Mouse (Mus musculus) WW6 (cell line): Measurements from ENCODE around the gene Cadps2.
A peak's percentile ranks its signal among the peaks of the same experiment; 100 is the strongest.

ENCODE experiments used
- DNase-seq: peaks from one replicate; pipeline ENCODE4 v3.0.0-alpha.2; 2013; ENCODE audit warnings: low read depth, low spot score

The Cadps2 gene

DNA sequence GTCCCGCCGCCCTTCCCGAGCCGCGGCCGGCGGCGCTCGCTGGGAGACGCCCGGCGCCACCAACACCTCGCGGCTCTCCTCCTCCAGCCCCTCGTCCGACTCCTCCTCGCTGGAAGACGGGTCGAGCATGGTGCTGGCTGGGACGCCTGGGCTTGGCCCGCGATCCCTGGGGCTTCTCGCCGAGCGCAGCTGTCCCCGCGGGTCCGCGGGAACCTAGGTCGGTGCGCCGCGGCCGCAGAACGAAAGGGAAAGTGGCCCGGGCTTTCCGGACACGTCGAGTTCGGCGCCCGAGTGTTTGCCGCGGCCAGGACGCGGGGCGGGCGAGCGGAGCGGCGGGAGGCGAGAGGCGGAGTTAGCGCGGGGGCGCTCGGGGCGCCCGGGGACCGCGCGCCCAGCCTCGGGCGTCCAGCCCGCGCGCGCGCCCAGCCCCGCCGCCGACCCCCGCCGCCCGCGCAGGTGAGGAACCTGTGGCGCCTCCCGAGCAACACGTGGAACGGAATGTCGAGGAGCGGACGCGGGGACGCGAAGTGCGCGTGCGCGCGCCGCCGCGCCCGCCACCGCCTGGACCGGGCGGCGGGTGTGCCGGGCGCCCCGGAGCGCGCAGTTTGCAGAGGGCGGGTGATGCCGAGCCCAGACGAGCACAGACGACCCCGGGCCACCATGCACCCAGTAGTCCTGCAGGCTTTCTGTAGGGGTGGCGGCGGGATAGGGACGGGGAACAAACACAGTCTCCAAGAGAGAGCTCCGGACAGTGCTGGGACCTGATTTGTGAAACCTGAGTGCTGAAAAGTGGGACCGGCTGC lies at the start of gene Cadps2:
Gene Cadps2, minus strand, starts transcription at position 413 of the 803 bp plus-strand sequence.
- no peak for DNase-seq

DNA sequence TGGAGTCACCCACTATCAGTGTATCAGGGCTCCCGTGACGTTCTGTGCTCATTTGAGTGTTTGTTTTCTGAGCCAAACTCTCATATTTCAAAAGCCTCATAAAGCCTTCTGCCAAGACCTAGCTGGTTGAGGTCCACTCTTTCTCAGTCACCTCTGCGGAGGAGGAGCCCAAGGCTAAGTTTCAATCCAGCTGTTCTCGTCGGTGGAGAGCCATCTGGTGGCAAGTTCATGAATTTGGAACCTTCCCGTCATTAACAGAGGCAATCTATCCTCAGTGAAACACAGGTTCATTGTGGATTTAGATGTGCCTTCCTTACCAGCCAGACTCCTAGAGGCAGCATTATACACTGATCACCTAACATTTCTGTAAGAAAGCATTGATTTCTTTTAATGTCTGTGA lies 47.2 kb upstream of the Cadps2 start:
- peak; percentile 16 for DNase-seq

DNA sequence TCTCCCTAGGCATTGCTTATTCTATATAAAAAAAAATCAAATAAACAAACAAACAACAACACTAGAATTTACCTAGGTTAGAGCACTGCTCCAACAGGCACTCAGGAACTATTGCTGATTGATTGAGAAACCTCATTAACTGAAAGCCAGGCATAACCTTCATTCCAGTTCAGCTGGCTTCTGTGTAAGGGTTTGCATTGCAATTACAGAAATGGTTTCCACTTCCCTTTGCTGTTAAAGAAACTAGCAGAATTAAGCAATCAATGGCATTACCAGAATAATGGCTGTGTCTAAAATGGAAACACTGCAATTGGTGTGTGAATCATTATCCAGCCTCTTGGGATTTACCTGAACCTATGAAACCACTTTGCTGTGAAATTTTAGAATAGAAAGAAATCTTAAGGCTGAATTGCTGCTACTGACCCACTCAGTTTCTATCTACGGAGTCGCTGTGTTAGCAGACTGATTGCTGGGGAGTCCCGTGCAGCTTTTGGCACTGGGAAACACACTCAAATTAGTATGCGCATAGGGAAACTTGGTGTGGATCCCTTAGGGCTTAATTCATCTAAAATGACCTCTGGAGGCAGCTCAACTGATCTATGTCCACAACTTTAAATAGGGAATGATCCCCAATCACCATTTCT lies 37.7 kb upstream of the Cadps2 start:
- no peak for DNase-seq

DNA sequence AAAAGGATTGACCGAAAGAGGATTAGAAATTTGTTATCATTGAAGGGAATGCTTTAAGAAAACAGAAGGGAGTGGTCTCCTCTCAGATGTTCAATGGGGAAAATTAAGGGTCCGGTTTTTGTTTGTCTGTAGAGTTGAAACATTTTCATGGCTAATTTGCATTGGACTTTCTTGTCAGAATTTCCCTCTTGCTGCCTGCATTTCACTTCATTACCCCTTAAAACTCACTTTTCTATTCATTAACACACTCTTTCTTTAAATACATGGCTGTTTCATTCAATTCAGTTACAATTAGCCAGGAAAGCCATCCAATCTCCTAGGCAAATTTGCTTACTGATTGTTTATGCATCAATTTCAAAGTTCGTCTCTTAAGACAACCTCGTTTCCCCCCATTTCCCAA lies 37.1 kb upstream of the Cadps2 start:
- no peak for DNase-seq

DNA sequence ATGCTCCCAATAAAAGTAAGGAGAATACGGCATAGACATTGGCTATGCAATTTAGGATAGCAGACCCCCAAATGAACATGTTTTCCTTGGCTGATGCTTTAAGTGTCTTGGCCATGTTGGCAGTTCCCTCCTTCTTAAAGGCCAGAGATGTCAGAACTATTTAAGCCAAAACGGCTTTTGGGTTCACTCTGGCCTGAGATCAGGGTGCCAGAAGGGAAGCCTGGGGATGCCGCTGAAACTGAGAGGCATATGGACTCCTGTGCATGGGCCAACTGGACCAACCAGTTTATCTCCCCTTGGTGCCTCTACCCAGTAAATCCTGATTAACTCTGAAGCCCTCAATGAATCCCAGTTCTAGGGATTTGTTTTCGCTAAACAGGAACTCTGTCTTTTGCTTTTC lies 34.6 kb upstream of the Cadps2 start:
- DNase-seq = no peak

DNA sequence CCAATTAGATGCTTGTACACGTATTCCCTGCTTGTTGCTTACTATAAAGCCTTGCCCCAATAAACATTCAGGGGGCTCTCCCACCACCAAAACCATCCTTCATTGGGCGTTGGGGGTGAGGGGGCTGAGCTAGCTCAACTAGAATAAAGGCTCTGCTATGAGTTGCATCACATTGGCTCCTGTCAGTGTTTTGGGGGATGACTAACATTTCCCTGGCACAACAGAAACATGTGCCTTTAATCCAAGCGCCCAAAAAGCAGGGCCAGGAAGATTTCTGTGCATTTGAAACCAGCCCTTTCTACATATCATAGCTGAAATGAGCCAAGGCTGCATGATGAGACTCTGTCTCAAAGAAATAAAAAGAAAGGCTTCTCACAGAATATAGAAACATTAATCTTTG lies 34.0 kb upstream of the Cadps2 start:
- DNase-seq = no peak

DNA sequence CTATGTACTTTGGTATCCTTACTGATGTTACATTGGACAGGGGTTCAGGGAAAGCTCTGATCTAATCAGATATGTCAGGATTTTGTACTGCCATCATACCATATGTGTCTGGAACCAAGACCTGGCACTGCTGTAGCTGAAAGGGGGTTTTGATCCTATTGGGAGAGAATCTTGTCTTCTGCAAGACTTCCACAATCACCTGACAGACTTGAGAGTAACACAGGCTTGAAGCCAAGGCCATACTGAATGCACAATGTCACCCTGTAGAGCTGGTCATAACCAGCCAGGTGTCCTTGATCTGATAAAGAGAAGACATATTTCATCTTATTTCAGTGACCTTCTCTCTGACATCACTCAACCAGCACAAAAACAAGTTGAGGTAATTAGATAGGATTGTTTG lies 30.8 kb upstream of the Cadps2 start:
- no peak for DNase-seq

DNA sequence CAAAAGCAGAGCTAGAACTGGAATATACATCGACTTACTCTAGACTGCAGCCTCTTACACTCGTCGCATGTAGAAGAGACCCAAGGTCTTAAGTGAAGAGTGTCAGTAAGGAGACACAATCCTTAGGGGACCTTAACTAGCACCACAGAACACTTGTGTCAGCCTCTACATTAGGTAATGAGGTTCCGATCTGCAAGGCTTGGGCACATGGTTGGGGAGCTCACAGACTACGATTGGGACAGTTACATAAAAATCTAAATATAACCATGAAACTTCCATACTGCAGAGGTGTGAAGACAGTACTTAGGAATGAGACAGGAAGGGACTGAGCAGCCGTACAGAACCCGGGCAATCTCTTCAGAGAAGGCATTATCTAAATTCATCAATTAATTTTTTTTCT lies 27.1 kb upstream of the Cadps2 start:
- no peak for DNase-seq

DNA sequence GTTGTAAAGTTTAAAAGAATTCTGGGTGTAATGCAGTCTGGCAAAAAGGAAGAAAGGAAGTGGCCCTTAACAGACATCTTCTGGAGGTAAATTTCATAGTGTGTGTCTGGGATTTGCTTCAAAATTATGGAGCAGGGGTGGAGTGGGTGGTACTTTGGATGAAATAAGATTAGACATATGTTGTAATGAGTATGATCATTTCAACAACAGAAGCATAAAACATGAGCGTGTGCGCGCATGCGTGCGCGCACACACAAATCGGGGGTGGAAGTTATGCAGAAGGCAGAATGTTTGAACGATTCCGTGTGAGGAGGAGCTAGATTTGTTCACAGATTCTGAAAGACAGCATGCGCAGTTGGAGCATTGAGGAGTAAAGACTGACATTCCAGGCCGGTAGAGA lies 14.2 kb upstream of the Cadps2 start:
- no peak for DNase-seq

DNA sequence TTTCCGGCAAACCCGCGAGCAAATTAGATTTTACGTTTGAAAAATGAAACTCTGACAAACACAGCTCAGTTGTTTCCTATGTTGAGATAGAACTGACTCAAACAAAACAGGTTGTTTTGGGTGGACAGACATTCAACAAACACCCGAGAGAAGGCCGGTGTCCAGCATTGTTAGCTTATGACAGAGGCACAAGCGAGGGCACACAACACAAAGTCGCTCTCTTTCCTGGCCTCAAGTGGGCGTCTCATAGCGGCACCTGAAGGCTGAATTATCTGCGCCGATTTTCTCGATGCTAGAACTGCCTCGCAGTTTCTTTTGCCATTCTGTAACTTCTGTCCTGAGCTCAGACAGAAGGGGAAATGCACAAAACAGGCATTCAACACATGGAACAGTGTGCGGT lies 780 bp upstream of the Cadps2 start:
- no peak for DNase-seq

DNA sequence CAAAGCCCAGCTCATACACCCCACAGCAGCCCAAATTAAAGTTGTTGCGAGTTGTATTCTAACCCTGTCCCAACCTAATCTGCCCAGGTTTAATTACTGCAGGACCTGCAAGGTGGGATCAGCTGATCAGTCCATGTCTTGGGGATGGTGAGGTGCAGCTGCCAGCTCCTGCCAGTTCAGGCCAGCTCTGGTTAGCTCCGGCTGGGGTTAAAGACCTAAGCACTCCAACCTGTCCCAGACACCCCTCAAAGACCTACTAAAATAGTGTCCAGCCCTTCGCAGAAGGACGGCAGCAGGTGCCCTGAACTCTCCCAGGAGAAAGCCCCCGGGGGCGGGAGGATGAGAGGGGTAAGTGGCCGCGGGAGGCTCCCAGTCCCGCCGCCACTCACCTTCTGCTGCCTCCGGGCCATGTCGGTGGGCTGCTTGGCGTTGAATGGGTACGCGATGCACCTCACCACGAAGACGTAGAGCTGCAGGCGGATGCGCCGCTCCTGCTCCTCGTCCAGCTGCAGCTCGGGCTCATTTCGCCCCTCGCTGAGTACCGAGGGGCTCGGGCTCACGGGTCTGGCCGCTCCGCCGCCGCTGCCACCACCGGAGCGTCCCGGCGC lies 716 bp downstream of the Cadps2 start:
- no peak for DNase-seq

DNA sequence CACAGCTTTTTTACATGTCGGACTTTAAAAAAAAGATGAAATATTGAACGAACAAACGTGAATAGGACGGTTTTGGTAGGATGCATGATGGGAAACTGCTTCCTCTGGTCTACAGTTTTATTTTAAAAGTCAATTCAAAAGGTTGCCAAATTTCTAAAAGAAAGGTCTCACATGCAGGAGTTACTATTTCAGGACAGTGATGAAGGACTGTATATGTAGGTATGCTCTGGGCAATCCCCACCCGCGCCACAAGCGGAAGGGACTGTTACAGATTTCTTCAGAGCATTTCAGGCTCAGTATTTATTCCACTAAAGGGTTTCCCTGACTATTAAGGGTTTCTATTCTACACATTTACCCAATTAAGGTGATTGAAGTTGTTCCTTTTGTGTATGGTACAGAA lies 1.6 kb downstream of the Cadps2 start:
- DNase-seq = no peak

DNA sequence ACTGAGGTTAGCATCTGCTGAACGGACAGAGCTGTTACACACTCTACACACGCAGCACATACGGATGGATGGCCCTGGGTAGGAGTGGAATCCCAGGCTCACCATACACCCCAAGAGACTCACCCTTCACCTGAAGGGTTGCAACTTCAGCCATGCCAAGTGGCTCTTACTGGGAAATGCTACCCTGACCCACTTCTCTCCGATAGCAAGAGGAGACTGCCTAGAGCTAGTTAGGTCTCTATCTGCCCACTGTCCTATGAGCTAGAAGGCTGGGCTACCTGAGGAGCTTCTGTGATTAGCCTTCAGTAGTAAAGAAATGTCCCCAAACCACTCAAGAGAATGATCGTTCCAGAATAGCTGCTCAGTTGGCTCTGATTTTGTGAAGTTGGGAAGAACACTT lies 2.1 kb downstream of the Cadps2 start:
- DNase-seq = no peak

DNA sequence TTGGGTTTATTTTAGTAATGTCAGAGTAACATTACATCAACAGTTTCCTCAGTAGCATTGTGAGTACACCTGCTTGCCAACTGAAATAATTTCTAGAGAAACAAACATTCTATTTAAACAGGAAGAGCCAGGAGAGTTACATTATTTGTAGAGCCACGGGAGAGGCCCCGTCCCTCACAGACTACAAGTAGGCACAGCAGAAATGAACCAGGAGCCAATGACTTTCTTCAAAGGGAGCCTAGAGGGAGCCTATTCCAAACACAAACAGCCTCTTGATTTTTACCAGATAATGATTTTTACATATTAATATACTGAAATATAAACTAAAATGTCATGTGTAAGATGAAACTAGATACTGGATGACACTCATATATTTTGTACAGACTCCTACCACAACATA lies 2.5 kb downstream of the Cadps2 start:
- DNase-seq = no peak

DNA sequence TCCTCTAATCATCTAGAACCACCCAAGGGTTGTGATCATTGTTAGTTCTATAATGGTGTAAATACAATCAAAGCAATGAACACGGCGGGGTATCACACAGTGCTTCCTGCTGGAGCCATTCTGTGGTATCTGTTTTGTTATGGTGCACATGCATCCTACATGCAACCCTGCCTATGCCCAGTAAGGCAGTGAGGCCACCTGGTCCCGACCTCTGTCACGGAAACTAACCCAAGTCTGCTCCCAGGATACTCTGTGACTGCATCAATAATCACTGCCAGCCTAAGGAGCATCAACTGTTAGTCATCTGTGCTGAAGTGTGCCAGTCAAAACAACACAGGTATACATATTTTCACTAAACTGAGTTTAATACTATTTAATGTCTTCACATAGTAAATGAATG lies 3.7 kb downstream of the Cadps2 start:
- no peak for DNase-seq

DNA sequence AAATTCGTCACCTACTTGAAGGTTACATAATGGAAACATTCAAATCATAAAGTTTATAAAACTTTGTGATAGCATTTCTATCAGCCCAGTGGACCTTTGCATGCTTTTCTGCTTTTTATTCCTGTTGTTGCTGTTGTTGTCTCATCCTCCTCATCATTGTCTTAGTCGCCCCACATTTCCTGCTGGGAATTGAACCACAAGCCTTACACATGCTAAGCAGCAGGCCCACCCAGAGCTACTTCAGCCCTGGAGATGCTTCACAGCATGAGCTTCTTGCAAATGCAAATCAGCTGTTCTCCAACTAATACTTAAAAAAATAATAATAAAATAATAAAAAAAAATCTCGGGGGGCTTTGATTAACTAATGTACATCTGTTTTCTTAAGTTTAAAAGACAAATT lies 8.5 kb downstream of the Cadps2 start:
- DNase-seq = no peak

DNA sequence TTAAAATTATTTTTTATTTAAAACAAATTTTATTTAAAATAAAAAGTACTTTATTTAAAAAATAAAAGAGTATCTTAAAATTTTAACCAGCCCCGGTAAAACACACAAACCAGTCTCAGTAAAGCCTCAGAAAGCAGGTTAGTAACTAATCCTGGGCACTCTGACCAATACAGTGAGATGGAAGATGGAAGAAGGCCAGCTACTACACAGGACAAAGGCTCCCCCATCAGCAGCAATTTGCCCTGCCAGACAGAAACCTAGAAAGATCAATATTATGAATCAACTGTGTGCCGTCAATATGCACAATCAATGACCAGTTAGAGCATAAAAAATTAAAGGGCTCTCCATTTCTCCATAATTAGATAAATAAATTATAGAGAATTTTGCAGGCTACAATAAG lies 9.9 kb downstream of the Cadps2 start:
- no peak for DNase-seq

DNA sequence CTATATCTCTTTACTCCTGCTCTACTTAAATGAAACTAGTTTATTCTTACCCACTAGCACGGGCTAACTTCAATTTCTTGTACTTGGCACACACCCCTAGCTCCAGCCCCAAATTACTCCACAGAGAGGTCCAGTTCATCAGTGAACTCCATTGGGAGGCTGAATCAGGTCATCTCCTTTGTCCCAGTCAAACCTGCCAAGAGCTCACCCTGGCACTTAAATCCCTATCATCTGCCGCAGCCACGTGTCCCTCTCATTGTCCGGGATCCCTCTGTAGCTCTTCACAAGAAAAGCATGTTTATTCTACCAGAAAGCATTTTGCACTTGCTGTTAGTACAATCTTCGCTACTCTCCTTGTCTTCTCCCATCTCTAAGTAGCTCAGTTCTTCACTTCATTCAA lies 17.4 kb downstream of the Cadps2 start:
- DNase-seq = no peak

DNA sequence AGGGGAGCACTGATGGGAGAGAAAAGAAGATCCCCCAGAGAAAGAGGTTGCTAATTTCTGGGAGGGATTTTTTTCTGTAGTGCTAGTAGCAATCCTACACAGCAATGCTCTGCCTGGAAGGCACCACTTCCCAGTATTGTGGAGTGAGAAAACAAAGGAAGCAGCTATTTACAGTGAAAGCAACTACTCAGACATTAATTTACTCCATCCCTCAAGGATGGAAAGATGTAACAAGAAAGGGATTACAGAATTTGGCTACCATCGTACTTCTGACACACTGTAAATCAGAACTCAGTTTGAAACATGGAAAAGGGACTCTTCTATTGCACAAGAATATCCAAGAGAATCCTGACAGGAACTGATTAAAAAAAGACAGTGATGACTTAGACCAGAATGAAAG lies 29.1 kb downstream of the Cadps2 start:
- no peak for DNase-seq

DNA sequence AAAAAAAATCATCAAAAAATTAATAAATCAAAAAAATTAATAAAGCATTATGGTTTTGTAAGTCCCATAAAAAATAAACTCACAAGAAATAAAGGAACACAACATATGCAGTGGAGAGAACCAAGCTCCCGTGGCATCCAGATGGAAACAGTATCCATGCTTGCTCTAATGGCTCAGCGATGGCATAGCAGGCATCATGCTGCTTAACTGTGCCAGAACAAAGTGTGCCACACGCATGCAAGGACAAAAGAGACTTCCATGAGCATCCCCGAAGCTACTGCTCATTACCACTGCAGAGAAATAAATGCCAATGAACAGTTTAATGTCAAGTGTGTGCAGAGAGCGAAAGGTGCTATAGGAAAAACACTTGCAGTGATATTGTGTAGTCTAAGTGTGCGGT lies 29.9 kb downstream of the Cadps2 start:
- no peak for DNase-seq

DNA sequence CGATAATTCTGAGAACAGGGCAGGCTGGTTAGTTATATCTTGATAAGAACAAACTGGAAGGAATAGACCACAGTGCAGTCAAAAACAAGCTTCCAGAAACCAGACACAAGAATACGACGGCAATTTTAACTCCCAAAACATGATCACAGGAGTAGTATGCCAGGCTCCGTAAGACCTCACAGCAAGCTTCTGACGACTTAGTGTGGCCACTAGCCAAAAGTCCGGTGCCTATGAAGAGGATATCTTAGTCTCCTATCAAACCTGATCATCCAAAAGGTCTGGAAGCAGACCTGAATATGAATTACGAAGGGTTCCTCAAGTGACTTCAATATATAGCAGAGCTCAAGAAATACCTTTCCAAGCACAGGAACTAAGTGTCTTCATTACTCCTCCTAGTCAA lies 33.9 kb downstream of the Cadps2 start:
- DNase-seq = no peak

DNA sequence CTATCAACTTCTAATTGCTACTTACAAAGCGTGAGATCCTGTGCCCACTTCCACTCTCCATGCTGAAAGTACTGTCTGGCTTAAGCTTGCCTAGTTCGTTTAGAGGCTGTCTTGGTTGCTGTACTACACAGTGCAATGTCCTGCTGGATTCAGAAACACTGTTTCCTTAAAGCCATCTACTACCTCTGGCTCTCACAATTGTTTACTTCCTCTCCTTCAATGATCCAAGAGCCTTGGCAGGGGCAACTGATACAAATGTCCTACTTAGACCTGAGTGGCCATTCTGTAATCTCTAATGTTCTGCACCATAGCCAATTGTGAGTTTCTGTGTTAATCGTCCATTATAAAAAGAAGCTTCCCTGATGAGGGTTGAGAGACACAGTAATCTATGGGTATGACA lies 47.4 kb downstream of the Cadps2 start:
- no peak for DNase-seq

DNA sequence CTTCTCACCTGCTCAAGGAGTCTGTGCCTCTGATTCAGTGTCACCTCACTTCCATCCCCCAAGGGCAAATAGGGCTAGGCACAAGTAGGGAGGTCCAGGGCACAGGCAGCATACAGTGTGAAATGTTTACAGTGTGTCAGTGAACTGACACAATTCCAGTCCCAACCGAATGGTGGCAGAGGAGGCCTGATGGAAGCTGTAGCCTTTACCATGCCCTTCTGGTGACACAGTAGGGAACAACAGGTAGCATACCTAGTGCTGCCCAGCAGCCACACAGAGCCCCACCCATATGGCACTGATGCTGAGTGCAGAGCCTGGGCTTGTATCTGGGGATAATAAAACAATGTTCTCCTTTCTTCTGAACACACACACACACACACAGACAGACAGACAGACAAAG lies 61.6 kb downstream of the Cadps2 start:
- no peak for DNase-seq
